Mouse (Mus musculus): ENCODE results near the gene Gm49383. TPM values are rescaled to one million over a fixed set of nuclear protein-coding genes. Genes with fewer than 3 reads are reported as not detected.

Gm49383 gene
- total RNA-seq, 2 experiments from 2014 or later = 3.4 to 7.7 TPM

Small RNAs within 50 kb of the gene (microRNA-seq; reads per million reads assigned to microRNA genes)
- gene Gm47287 (0 reads per million in 2 experiments), gene Gm47295 (0.74 to 3.2 reads per million in 2 experiments)

Other genes with a start within 250 kb of the Gm49383 start
- gene Rps29, start 37.9 kb downstream of the Gm49383 start, total RNA-seq (2021) = 1,000 to 10,000 TPM; 1,032 to 1,201 TPM
- gene Lrr1, start 28.3 kb downstream of the Gm49383 start, total RNA-seq (2021) = not detected
- gene Rpl36al, start 13.0 kb downstream of the Gm49383 start, total RNA-seq (2021) = 100 to 1,000 TPM; 177 to 208 TPM
- 10 to 100 TPM; 27.4 to 29.6 TPM for gene Mgat2, start 12.9 kb downstream of the Gm49383 start, total RNA-seq (2021)
- 1 to 10 TPM; 1.9 to 2.1 TPM for gene Dnaaf2, start 1.3 kb upstream of the Gm49383 start, total RNA-seq (2021)
- gene Gm49384, start 7.2 kb upstream of the Gm49383 start, total RNA-seq (2021) = 1 to 10 TPM; 3.4 to 3.8 TPM
- 1 to 10 TPM in 1 of 2 experiments, under 1 TPM in 1; 0.27 to 1.4 TPM for gene Pole2, start 31.1 kb upstream of the Gm49383 start, total RNA-seq (2021)
- 10 to 100 TPM; 15.2 to 18.4 TPM for gene Klhdc1, start 44.1 kb upstream of the Gm49383 start, total RNA-seq (2021)
- gene Klhdc2, start 99.6 kb upstream of the Gm49383 start, total RNA-seq (2021) = 100 to 1,000 TPM; 116 to 127 TPM
- 10 to 100 TPM; 41.3 to 43.3 TPM for gene Nemf, start 160.1 kb upstream of the Gm49383 start, total RNA-seq (2021)
- 10 to 100 TPM; 49.1 to 50.3 TPM for gene Arf6, start 175.0 kb upstream of the Gm49383 start, total RNA-seq (2021)
- 1 to 10 TPM; 1.1 to 1.3 TPM for gene Gm9887, start 175.4 kb upstream of the Gm49383 start, total RNA-seq (2021)